Mouse (Mus musculus): ENCODE data around the gene Ilf3.

Gene Ilf3

DNA sequence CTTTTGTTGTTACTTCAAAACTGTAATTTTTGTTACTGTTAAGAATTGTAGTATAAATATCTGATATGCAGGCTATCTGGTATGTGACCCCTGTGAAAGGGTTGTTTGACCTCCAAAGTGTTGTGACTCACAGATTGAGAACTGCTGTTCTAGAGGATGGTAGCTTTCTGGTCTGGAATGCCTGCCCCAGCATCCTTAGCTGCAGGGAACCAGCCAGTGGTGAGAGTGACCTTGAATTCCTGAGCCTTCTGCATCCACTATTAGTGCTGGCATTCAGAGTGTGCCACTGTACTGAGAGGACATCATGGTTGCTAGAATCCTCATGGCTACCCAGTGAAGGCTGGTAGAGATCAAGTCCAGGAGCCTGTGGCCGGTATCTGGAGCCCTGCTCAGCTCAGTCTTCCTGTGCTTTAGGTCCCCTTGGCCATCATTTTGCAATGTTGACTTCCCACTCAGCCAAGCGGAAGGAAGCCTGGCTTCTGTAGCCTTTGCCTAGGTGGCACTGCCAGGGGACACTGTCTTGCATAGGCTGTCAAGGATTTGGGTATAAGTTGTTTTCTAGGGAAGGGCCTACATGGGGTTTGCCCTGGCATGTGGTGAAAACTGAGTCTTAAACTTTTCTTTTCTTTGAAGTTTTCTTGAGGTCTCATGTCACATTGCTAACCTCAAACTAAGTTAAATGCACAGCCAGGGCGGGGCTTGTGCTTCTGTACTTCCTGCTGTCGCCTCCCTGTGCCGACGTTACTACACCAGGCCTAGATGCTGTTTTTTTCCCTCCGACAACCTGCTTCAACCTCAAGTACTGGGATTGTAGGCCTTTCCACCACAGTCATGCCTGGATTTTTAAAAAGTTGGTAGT is 68.3 kb downstream of the Ilf3 start:
- DNase-seq (ENCODE audit: extremely low read depth, insufficient read length, low spot score): no peak

DNA sequence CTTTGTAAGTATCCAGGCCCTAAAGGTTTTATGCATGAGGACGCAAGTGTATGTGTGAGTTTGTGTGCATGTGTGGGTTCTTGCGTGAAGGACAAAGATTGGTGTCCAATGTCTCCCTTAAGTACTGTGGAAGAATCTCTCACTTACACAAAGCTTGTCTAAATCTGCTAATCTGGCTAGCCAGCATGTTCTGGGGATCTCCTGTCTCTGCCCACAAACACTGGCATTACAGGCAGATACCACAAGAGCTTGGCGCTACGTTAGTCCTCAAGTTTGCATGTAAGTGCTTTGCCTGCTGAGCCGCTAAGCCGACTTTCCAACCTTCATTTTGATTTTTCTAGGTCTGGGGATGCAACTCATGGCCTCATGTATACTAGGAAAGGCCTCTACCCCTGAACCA is 69.9 kb downstream of the Ilf3 start:
- no peak for DNase-seq (ENCODE audit: extremely low read depth, insufficient read length, low spot score)

DNA sequence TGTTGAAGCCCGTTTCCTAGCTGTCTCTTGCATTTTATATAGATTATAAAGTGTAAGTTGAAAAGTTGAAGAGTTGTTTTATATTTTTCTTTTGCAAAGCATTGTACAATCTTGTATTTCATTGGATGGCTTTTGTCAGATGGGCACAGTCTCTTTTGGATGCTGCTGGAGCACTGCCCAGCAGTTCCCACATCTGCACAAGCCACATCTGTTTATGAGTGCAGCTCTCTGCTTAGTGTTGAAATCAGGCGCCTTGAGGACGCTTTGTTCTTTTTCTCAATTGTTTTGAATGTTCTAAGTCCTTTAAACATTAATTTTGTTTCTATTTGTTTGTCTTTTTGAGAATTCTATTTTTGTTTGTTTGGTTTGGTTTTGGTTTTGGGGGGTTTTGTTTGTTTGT is 70.5 kb downstream of the Ilf3 start:
- no peak for DNase-seq (ENCODE audit: extremely low read depth, insufficient read length, low spot score)

DNA sequence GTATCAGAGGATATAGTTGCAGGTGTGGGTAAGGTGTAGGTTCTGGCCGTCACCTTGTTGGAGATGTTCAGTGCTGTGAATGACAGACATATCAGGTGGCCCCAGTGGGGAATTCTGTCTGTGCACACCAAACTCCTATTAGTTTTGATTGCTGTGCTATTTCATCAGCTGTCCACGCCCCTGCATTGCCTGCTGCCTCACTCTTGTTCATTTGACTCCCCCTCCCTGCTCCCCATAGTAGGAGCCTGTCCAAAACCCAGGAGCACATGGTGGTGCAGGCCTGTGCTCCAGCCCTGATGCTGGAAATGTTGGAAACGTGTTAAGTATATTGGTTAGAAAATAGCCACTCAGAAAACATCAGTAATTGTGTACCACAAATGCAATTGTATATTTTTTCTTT is 71.8 kb downstream of the Ilf3 start:
- DNase-seq (ENCODE audit: extremely low read depth, insufficient read length, low spot score): no peak

DNA sequence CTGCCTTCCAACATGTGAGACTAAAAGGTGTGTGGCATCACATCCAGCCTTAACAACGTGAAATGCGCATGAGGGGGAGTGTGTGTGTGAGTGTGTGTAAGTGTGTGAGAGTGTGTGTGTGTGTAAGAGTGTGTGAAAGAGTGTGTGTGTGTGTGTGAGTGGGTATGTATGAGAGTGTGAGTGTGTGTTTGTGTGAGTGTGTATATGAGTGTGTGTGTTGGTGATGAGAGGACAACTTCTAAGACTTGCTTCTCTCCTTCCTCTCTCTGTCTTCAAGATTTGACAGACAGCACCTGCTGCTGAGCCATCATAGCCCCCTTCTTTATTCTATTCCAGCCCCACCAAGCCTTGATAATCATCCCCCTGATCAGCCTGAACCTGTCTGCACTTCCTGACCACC is 72.2 kb downstream of the Ilf3 start:
- DNase-seq (ENCODE audit: extremely low read depth, insufficient read length, low spot score): no peak

DNA sequence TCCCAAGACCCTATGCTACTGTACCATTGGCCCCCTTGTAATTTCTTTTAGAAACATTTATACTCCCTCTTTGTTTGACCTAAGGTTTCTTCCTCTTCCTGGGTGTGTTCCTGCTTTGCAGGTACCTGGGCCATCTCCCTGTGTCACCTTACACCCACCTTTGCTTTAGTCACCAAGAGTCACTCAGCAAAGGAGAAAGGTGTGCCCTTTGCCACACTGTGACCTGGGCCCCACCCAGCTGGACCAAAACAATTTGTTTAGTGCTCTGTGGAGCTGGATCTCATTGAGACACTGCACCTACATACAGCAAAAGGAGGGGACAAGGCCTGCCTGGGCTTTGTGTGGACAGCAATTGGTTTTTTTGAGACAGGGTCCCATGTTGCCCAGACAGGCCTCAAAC is 72.7 kb downstream of the Ilf3 start:
- DNase-seq (ENCODE audit: extremely low read depth, insufficient read length, low spot score): no peak

DNA sequence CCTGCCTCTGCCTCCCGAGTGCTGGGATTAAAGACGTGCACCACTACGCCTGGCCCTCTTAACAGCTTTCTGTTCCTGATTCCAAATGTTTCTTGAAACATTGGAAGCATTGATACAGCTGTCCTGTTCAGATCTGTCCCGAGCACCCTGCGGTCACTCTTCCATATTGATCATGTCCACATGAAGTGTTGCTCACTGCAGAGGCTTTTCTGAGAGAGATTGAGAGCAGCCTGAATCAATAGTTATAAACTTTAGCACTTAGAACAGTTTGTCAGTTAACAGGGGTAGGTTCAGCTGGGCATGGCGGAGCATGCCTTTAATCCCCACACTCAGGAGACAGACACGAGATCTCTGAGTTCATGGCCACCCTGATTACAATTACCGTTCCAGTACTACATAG is 76.2 kb downstream of the Ilf3 start:
- no peak for DNase-seq (ENCODE audit: extremely low read depth, insufficient read length, low spot score)

DNA sequence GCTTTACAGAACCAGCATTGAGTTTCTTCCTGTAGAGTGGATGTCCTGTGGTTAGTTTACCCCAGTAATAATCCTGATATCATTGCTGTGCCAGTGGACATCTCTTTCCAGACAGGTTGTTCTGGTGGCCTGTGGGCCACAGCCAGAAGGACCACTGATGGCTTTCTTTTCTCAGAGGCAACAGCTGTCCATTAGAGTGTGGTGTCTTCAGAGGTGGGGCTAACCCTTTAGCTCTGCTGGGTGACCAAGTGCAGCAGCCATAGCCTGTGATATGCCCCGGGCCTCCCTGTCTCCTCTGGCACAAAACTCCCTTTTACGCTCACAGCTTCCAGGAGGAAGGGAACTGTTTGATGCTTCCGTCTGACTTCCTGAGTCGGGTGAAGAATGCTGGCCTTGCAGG is 76.9 kb downstream of the Ilf3 start:
- no peak for DNase-seq (ENCODE audit: extremely low read depth, insufficient read length, low spot score)

DNA sequence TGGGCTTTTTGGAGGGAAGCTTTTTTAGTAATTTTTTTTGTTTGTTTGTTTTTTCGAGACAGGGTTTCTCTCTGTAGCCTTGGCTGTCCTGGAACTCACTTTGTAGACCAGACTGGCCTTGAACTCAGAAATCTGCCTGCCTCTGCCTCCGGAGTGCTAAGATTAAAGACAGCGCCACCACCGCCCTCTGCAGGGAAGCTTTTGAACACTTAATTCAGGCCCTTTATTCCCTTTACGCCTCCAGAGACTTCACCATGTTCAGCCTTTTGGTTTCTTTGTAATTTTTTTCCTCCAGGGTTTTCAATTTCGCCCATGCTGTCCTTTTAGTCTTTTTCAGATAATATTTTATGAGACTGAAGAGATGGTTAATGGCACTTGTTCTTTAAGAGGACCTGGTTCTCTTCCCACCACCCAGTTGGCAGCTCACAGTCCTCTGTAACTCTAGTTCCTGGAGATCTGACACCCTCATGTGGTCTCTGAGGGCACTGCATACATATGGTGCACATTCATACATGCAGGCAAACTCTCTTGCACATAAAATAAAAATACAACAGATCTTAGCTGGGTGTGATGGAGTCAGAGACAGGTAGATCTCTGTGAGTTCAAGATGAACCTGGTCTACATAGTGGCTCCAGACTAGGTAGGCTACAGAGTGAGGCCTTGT is 77.5 kb downstream of the Ilf3 start:
- no peak for DNase-seq (ENCODE audit: extremely low read depth, insufficient read length, low spot score)

DNA sequence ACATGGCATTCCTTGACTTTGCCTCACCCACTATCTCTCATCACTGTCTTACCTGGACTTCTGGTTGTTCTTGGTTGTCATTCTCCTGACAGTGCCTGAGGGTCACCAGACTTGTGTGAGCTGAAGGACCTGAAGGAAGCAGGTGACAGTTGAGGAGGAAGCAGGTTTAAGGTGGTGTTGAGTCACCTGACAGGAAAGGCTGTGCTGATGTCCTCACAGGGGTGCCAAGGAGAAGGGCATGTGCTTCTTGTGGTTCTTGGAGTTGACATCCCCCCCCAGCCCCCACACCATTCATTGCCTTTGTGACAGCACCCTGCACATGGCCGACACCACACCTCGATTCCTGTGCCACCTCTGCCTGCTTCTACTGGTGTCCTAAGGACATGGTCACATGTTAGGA is 80.1 kb downstream of the Ilf3 start:
- DNase-seq (ENCODE audit: extremely low read depth, insufficient read length, low spot score): no peak

DNA sequence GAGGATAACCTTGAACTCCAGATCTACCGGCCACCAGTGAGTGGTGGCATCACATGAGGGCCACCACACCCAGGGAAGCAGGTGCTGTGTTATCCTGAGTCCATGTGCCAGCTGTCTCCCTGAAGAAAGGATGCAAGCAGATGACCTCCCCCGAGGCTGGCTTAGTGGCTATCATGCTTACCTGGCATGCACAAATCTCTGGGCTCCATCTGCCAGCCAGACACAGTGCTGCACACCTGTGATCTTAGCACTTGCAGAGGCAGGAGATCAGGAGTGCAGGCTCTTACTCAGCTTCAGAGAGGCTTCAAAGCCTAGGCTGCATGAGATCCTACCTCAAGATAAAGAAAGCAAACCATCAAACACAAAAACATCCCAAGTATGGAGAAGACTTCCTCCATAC is 82.0 kb downstream of the Ilf3 start:
- no peak for DNase-seq (ENCODE audit: extremely low read depth, insufficient read length, low spot score)

DNA sequence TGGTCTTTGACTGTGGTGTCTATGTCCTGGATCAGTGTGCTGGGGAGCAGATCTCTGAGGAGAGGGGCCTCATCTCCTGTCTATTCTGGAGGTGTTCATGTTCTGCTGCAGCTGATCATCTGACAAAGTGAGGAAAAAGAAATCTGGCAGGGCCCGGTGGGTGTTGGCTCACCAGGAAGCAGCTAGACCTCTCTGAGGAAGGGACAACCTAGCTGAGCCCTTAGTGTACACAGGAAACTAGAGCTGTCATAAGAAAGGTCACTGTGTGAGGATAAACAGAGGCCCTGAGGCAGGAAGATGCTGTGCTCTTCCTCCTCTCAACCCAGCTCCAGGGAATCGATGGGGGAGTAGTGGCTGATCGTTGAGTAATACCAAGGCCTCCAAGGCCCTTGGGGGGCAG is 82.6 kb downstream of the Ilf3 start:
- no peak for DNase-seq (ENCODE audit: extremely low read depth, insufficient read length, low spot score)

DNA sequence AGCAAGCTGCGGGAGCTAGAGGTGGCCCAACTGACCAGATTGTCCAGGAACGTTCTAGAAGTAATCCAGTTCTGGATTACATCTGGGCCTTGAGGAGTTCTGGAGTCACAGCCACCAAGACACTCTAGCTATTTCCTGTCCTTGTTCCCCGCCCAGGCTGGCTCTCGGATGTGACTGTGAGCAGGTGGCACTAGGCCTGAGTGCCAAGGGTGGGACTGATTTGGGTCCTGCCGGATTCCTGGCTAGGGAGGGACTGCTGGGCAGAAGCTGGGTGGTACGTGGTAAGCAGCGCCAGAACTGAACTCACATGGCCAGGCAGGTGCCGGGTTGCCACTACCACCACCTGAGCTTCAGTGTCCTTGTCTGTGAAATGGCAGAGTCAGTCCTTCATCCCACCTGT is 83.7 kb downstream of the Ilf3 start:
- DNase-seq (ENCODE audit: extremely low read depth, insufficient read length, low spot score): no peak

DNA sequence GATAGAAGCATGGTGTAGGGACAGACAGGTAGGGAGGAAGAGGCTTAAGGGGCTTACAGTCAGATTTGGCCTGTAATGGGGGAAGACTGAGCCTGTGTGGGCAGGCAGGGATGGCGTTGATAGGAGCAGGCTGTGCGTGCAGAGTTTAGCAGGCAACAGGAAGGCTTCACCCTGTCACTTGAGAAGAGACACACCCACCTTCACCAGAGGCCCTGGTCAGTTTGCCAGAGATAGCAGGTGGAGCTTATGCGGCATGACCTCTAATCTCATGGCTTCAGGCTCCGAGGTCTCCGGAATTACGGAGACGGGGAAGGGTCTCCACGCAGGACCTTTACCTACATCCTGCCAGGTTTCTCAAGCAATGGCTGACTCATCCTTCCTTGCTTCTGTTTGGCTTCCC is 84.2 kb downstream of the Ilf3 start:
- DNase-seq (ENCODE audit: extremely low read depth, insufficient read length, low spot score): no peak

DNA sequence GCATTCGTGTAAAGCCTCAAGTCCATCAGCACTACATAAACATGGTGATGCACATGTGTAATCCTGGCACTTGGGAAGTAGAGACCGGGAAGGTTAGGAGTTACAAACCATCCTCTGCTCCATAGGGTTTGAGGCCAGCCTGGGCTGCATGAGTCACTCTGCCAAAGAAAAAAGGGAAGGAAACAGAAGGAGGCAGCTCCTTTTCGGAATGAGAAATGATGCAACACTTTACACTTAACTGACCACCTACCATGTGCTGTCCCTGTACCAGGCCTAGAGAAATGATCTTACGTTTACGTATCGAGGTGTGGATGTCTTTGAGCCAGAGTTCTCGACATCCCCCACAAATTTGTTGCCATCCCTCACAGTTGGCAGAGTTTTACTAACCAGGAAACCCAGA is 85.3 kb downstream of the Ilf3 start:
- DNase-seq (ENCODE audit: extremely low read depth, insufficient read length, low spot score): no peak

DNA sequence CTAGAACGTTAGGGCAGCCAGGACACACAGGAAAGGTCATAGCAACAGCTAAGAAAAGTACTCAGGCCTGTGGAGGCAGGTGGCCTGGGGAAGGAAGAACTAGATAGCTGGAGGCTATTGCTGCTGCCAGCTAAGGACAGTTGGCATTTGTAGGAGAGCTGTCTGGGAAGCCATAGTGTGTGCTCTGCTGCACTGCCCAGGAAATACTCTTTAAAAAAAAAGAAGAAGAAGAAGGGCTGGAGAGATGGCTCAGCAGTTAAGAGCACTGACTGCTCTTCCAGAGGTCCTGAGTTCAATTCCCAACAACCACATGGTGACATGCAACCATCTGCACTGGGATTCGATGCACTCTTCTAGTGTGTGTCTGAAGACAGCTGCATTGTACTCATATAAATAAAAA is 85.8 kb downstream of the Ilf3 start:
- no peak for DNase-seq (ENCODE audit: extremely low read depth, insufficient read length, low spot score)

DNA sequence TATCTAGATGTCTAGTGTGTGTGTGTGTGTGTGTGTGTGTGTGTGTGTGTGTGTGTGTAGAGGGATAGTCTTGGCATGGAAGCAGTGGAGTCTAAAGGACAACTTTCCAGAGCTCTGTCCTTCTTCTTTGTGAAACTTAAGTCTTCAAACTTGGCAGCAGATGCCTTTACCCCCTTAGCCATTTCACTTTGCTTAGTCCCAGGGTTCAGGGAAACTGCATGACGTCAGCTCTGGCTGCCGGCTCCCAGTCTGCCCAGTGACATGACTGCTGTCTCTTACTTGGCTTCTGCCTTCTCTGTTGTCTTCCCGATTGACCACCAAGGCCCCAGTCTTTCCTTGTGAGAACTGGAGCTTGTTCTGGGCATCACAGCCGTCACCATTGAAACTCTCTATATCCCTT is 86.9 kb downstream of the Ilf3 start:
- DNase-seq (ENCODE audit: extremely low read depth, insufficient read length, low spot score): no peak

All from 3134 (cell line).